Mouse (Mus musculus) cerebellum, adult 18-20 months (tissue): ENCODE results near the gene Dnaic2.

Experiments
- DNase-seq, 2 experiments: peaks; one replicate each; pipeline ENCODE4 v3.0.0; 2021

The Dnaic2 gene

GRCm38 (mm10) chr11:114702311-114702995, 24.8 kb upstream of the Dnaic2 start:
- no peak for DNase-seq

GRCm38 (mm10) chr11:114702996-114703361, 24.2 kb upstream of the Dnaic2 start:
- no peak for DNase-seq

- DNase-seq = peak; percentile 50 to 52
These were observed 22.9 kb upstream of the Dnaic2 start for GRCm38 (mm10) chr11:114704071-114704913.

DNA sequence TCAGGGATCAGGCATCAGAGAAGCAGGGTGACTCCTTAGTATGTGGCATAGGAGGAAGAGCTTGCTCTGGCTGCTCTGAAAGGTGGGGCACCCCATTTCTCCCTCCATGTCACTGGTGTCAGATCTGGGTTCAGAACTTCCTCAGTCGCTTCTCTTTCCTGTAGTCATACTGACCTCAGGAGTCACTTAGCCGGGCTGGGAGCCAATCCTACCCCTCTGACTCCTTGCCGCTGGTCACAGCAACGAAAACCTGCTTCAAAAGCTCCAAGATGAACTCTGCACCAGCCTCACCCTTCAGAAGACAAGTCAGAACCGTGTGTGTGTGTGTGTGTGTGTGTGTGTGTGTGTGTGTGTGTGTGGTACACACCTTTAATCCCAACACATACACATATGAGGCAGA, 20.9 kb upstream of the Dnaic2 start:
- DNase-seq = no peak

GRCm38 (mm10) chr11:114711393-114711792, 15.8 kb upstream of the Dnaic2 start:
- DNase-seq = no peak

DNA sequence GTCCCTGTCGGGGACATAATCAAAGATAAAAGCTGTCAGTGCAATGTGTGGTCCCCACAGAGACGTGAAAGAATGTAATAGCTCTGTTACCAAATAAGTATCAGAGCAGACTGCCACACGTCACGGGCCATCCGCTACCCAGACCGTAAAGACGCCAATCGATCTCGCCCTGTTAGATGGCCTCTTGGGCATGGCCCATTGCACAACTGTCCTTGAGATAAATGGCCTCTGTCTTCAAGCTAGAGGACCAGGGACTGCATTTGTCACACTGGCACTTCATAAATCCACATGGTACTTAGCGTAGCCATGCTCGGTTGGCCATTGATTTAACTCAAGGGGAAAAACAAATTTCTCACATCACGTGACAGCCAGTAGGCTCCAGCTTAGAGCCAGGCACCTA, 15.3 kb upstream of the Dnaic2 start:
- no peak for DNase-seq

DNA sequence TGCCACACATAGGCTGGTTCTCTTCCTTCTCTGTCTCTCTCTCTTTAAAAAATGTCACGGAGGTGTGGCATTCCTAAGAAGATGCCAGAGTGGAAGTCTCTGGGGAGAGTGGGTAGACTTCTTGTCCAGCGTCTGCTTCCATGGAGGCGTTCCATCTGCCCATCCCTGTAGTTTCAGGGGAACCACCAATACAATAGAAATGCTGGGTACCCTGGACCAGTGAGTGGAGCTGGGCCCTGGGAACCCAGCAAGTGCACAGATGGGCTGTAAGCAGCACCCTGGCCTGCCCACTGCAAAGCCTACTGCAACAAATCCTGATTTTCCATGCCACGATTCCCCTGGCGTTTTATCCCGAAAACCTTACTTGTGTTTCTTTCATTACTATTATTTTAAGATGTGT, 12.7 kb upstream of the Dnaic2 start:
- DNase-seq = no peak

DNA sequence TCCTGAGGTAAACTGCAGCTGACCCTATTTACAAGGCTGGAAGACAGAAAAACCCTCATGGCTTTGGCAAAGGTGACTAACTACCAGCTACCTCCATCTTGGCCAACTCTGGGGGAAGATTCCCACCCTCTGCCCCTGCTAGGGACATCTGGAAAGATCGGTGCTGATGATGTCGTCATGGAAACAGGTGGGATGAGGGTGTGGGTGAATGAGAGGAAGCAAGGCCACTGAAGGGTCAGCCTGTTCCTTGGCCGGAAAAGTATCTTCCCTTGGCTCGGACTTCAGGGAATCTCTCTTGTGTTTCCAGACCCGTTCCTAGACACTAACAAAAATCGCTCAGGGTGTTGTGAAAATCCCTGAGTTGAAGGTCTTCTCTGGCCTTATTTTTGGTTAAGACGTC, 11.7 kb upstream of the Dnaic2 start:
- no peak for DNase-seq

DNA sequence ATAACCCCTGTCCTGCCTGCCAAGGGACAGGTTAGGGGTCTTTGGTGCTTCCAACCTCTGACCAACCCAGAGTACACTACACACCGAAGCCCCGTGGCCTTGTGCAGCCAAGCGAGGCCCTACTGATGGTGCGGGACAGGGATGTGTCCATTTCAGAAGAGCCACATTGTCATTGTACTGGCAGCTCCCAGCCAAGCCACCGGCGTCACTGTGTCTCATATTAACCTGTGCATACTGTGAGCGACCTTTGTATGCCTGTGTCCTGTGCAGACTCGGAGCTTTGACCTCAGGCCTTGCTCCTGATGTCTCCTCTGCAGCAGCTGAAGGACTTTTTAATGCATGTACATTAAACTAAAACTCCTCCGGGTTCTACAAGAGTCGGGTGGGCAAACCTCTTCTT, 6.7 kb upstream of the Dnaic2 start:
- no peak for DNase-seq

DNA sequence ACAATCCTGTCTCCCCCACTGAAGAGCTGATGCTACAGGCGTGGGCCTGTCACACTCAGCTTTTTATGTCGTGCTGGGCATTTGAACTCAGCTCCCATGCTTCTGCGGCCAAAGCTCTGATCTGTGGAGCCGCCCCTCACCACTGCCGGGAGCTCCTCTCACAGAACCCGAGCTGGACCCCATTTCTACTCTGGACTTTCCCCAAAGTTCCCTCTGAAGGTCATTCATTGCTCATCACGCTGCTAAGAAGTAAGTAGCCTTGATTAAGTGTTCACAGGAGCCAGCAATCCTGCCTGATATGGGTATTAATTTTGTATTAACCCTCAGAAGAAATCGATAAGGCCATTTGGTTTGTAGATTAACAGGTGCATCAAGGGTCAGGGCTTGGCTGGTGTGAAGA, 4.8 kb upstream of the Dnaic2 start:
- DNase-seq = no peak

- no peak for DNase-seq
These were observed 4.2 kb upstream of the Dnaic2 start for GRCm38 (mm10) chr11:114723030-114723429.

GRCm38 (mm10) chr11:114724787-114725590, 2.2 kb upstream of the Dnaic2 start:
- DNase-seq = peak; percentile 43 to 48

- no peak for DNase-seq
These were observed 598 bp downstream of the Dnaic2 start for GRCm38 (mm10) chr11:114727826-114728186.

- DNase-seq = no peak
These were observed 1.1 kb downstream of the Dnaic2 start for GRCm38 (mm10) chr11:114728333-114728732.

DNA sequence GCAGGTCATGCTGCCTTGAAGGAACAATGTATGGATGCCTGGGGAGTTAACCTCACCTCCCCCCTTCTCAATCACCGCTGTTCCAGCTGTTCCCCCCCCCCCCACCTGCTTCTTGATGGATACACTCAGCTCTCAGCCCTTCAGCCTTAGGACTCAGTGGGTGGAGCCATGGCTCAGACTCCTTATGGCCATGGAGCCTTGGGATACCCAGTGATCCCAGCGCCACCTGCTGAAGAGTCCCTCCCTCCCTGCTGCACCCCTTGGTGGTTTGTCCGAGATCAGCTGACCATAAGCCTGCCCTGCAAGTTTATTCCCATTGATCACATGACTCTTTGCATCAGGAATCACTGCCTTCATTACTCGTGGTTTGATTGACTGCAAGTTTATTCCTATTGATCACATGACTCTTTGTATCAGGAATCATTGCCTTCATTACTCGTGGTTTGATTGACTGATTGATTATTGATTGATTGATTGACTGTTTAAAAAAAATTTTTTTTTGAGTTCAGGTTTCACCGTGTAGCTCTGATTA, 2.7 kb downstream of the Dnaic2 start:
- DNase-seq = no peak

DNA sequence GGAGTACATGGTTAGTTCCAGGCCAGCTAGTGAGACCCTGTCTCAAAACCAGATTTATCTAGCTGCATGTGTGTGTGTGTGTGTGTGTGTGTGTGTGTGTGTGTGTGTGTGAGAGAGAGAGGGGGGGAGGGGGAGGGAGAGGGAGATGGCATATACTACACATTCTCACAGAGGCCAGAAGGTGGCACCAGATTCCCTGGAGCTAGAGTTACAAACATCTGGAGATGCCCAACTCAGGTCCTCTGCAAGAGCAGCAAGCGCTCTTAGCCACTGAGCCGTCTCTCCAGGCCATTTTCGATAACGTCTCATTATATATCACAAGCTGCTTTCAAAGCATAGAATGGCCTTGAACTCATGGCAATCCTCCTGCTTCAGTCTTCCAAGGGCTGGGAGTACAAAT, 4.5 kb downstream of the Dnaic2 start:
- no peak for DNase-seq

- no peak for DNase-seq
These were observed 5.7 kb downstream of the Dnaic2 start for GRCm38 (mm10) chr11:114732890-114733289.

GRCm38 (mm10) chr11:114736111-114736510, 8.9 kb downstream of the Dnaic2 start:
- no peak for DNase-seq

DNA sequence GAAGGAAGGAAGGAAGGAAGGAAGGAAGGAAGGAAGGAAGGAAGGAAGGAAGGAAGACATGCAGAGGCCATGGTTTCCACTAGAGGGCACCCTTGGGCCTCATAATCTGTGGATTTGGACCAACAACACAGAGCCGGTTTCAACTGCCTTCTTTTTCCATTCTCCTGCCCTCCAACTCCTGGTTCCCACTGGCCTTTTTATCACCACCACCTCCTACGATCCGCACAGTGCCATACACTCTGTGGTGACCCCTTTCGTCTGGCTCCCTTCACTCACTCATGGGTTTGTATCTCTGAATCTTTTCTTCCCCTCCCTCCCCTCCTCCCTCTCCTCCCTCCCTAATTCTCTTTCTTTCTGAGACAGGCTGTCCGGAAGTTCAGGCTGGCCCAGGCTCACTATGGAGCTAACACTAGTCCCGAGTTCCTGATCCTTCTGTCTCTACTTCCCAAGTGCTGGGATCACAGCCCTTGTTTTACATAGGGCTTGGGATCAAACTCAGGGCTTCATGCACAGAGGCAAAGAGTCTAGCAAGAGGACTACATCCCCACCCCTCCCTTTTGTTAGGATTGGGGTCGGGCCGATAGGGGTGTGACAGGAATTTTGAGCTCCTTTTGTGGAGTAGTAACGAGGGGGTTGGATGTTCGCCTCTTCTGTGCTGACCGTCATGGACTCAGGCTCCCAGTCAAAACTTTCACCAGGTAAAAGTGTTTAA, 9.9 kb downstream of the Dnaic2 start:
- DNase-seq = peak; percentile 75 to 78

DNA sequence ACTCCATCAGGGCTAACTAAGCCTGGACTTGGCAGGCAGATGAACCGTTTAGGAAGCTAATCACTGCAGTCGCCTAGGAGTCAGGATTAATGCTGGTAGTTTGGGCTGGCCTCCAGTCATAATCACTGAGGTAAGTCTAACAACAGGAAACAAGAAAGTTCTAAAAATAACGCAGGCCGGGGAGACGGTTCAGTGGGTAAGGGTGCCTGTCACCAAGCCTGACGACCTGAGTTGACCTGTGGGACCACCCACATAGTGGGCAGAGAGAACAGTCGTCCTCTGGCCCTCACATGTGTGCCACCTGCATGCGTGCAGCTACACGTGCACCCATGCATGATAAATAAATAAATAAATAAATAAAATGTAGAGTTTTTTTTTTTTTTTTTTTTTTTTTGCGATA, 13.4 kb downstream of the Dnaic2 start:
- no peak for DNase-seq

- no peak for DNase-seq
These were observed 14.2 kb downstream of the Dnaic2 start for GRCm38 (mm10) chr11:114741451-114741850.

DNA sequence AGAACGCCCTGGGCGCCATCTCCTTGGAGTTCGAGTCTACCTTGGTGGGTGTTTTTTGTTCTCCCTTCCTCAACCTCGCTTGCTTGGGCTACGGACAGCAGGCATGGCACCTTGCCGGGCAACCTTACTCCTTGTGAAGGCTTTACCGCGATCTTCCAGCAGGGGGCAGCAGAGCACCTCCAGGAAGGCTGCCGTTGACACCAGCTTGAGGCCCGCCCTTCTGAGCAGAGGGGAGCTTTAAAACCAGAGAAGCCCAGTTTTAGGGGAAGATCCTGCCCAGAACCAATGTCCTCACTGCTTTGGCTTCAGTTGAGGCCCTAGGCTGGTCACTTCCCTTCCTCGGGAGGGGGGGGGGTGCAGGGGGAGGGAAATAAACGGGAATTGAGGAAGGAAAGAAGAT, 17.9 kb downstream of the Dnaic2 start:
- DNase-seq = peak; percentile 93 to 99
